Mouse (Mus musculus): Measurements from ENCODE around the gene Flt3. TPM values are rescaled to one million over a fixed set of nuclear protein-coding genes. Genes with fewer than 3 reads are reported as not detected.

Flt3 gene
- total and polyA plus RNA-seq, 3 experiments, result 0.01 TPM; not detected in 2

DNA sequence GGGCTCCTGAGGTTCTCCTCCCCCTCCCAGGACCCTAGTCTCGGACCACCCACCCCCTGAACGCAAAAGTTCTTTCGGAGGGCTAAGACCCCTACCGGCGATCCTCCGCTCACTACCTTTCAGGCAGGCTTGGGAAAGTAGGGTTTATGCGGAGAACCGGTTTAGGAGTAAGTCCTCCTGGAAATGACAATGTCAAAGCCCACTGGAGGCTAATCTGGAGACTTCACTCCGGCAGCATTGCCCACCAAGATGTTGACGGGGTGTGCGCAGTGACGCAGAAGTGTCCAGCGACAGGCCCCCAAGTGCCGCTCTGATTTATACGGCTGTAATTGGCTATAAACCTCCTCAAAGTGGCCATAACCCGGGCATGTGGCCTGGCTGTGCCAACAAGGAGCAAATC is 95.1 kb downstream of the Flt3 start:
- TF ChIP-seq UBTF (IDR thresholded peaks at IDR 0.05; ENCODE audit: borderline replicate concordance, insufficient read depth, low read depth, low read length) (no peak), JUND (IDR thresholded peaks at IDR 0.05; ENCODE audit: low read depth, low read length) (no peak), BHLHE40 (IDR thresholded peaks at IDR 0.05; ENCODE audit: borderline replicate concordance, low read depth, low read length) (no peak), GABPA (IDR thresholded peaks at IDR 0.05; ENCODE audit: low read depth, low read length) (no peak), ETS1 (IDR thresholded peaks at IDR 0.05; ENCODE audit: low read depth, low read length) (no peak), POLR2A (IDR thresholded peaks at IDR 0.05; ENCODE audit: control insufficient read depth in 1 of 2, insufficient read depth in 1 of 2, low read depth in 1 of 2, low read length in 2 of 2, poor library complexity in 1 of 2) (no peak), NRF1 (IDR thresholded peaks at IDR 0.05; ENCODE audit: insufficient read depth, low read depth, low read length, poor library complexity, severe bottlenecking) (no peak)
- no peak for DNase-seq (ENCODE audit: low read depth, low spot score)

DNA sequence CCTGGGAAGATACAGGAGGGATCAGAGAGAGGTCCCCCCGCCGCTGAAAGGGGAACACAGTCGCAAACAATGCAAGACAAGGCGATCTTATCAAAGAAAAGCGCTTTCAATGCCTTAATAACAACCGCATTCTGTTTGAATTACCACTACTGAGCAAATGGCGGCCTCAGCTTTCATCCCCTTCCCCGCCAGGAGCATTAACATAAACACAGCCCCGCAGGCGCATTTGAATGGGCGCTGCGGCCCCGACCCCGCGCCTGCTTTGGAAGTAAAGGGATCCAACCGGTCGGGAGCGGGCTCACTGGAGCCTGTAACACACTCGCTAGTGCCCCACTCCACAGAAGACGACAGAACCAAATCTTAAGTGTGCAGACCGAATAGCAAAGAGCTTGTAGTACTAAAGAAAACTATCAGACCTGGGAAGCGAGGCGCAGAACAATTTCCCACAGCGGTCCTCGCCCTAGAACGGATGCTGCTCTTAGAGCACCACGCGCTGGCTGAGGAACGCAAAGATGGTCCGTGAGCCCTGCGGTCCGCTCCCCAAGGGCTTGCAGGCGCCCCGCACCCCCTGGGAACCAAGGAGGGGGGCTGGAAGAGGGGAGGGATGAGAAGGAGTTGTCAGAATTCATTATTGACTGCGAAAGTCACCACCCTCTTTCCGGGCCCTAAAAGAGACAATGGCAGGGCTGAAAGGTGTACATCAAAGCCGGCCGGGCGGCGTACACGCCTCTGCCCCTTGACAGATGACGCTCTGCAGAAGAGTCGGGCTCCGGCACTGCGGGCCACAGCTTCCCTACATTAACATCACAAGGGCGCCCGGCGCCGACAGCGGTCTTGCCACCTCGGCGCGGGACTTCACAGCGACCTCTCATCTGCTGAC is 95.8 kb downstream of the Flt3 start:
- H3K79me2 ChIP-seq (ENCODE audit: control insufficient read depth, insufficient read depth, low read length, poor library complexity), result no peaks in the 10 kb centered on the region
- H3K27ac ChIP-seq (ENCODE audit: control insufficient read depth, low read depth, low read length), result no peak overlapping the region
- no peak overlapping the region for H3K4me3 ChIP-seq (ENCODE audit: control insufficient read depth in 1 of 2, insufficient read depth in 1 of 2, low read depth in 2 of 2, low read length in 2 of 2)
- no peaks in the 10 kb centered on the region for H3K27me3 ChIP-seq (ENCODE audit: control insufficient read depth in 1 of 2, insufficient read depth in 2 of 2, low read length in 2 of 2)
- TF ChIP-seq GABPA (IDR thresholded peaks at IDR 0.05; ENCODE audit: low read depth, low read length) (no peak), TCF12 (IDR thresholded peaks at IDR 0.05; ENCODE audit: low read depth, low read length) (no peak), ZKSCAN1 (IDR thresholded peaks at IDR 0.05; ENCODE audit: low read depth, low read length) (no peak)
- H3K9ac ChIP-seq (ENCODE audit: control insufficient read depth, low read depth, low read length, poor library complexity, severe bottlenecking), result no peak overlapping the region
- H3K9me3 ChIP-seq (replicated peaks; ENCODE audit: insufficient read depth, low read length), result no peaks in the 10 kb centered on the region
- no peaks in the 10 kb centered on the region for H3K4me1 ChIP-seq (ENCODE audit: control insufficient read depth in 1 of 2, insufficient read depth in 2 of 2, low read length in 2 of 2)
- no peaks in the 10 kb centered on the region for H3K36me3 ChIP-seq (ENCODE audit: control insufficient read depth in 1 of 2, insufficient read depth in 2 of 2, low read length in 2 of 2)
- DNase-seq (ENCODE audit: low read depth, low spot score), result no peak

More for the DNA sequence above, 95.1 kb downstream of the Flt3 start:
- no peaks in the 10 kb centered on the region for H3K9me3 ChIP-seq (replicated peaks; ENCODE audit: insufficient read depth, low read length)
- H3K27me3 ChIP-seq (ENCODE audit: control insufficient read depth in 1 of 2, insufficient read depth in 2 of 2, low read length in 2 of 2), result no peaks in the 10 kb centered on the region
- no peaks in the 10 kb centered on the region for H3K4me1 ChIP-seq (ENCODE audit: control insufficient read depth in 1 of 2, insufficient read depth in 2 of 2, low read length in 2 of 2)
- H3K4me3 ChIP-seq (ENCODE audit: control insufficient read depth in 1 of 2, insufficient read depth in 1 of 2, low read depth in 2 of 2, low read length in 2 of 2), result no peak overlapping the region
- no peak overlapping the region for H3K27ac ChIP-seq (ENCODE audit: control insufficient read depth, low read depth, low read length)
- H3K79me2 ChIP-seq (ENCODE audit: control insufficient read depth, insufficient read depth, low read length, poor library complexity), result no peaks in the 10 kb centered on the region
- H3K9ac ChIP-seq (ENCODE audit: control insufficient read depth, low read depth, low read length, poor library complexity, severe bottlenecking), result no peak overlapping the region
- no peaks in the 10 kb centered on the region for H3K36me3 ChIP-seq (ENCODE audit: control insufficient read depth in 1 of 2, insufficient read depth in 2 of 2, low read length in 2 of 2)

DNA sequence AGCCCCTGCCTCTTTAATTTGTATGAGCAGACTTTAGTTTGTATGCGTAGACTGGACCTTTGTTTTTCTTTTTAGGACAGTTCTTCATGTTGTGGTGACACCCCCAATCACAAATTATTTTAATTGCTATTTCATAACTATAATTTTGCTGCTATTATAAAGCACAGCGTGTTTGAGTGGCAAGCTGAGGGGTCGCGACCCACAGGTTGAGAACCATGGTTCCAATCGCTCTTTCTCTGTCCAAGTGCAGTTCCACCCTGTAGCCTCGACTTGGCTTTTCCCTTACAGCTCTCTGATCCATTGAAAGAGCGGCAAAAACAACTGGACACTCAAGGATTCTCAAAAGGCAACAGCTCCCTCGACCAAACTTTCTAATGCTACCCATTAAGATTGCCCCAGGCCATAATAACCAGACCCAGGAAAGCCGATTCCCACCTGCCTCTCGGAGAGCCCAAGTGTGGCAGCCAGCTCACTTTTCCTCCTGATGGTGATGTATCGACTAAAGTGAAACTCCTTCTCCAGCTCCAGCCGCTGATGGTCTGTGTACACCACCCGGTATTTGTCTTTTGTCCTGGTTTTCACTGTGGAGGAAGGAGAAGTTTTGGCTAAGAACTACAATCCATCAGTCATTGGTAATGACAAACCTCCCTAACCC is 97.4 kb downstream of the Flt3 start:
- TF ChIP-seq POLR2AphosphoS2 (IDR thresholded peaks at IDR 0.05; ENCODE audit: low read length), result no peak
- no peak for TF ChIP-seq MYB (IDR thresholded peaks at IDR 0.05; ENCODE audit: low read depth, low read length)
- no peak overlapping the region for H3K27ac ChIP-seq (ENCODE audit: control insufficient read depth, low read depth, low read length)
- no peaks in the 10 kb centered on the region for H3K36me3 ChIP-seq (ENCODE audit: control insufficient read depth in 1 of 2, insufficient read depth in 2 of 2, low read length in 2 of 2)
- no peaks in the 10 kb centered on the region for H3K79me2 ChIP-seq (ENCODE audit: control insufficient read depth, insufficient read depth, low read length, poor library complexity)
- H3K9ac ChIP-seq (ENCODE audit: control insufficient read depth, low read depth, low read length, poor library complexity, severe bottlenecking), result no peak overlapping the region
- H3K27me3 ChIP-seq (ENCODE audit: control insufficient read depth in 1 of 2, insufficient read depth in 2 of 2, low read length in 2 of 2), result no peaks in the 10 kb centered on the region
- no peak for DNase-seq (ENCODE audit: low read depth, low spot score)
- H3K4me3 ChIP-seq (ENCODE audit: control insufficient read depth in 1 of 2, insufficient read depth in 1 of 2, low read depth in 2 of 2, low read length in 2 of 2), result no peak overlapping the region
- no peaks in the 10 kb centered on the region for H3K9me3 ChIP-seq (replicated peaks; ENCODE audit: insufficient read depth, low read length)
- H3K4me1 ChIP-seq (ENCODE audit: control insufficient read depth in 1 of 2, insufficient read depth in 2 of 2, low read length in 2 of 2), result no peaks in the 10 kb centered on the region

Measured in MEL (cell line).